Mouse (Mus musculus): ENCODE data around the gene Kpna6.
"Not testable (repeated sequence)": the region's sequence is repeated elsewhere in the genome, so short reads cannot be mapped to it uniquely, and the experiment has no call there.

Kpna6 gene

GRCm38 (mm10) chr4:129672083-129672877 lies at the start of gene Kpna6:
TSS of gene Kpna6 (minus strand) at chr4:129672767.
- peak; percentile 85 to 90 for DNase-seq (ENCODE audit: low spot score in 2 of 2)

- DNase-seq (ENCODE audit: low spot score in 2 of 2): no peak
Observed at GRCm38 (mm10) chr4:129716310-129716709, 43.7 kb upstream of the Kpna6 start.

GRCm38 (mm10) chr4:129709486-129710129 lies 37.0 kb upstream of the Kpna6 start:
- DNase-seq (ENCODE audit: low spot score in 2 of 2): no peak

GRCm38 (mm10) chr4:129706750-129707149 lies 34.2 kb upstream of the Kpna6 start:
- no peak for DNase-seq (ENCODE audit: low spot score in 2 of 2)

- peak; percentile 48 to 74 for DNase-seq (ENCODE audit: low spot score in 2 of 2)
Observed at GRCm38 (mm10) chr4:129702454-129702853, 29.9 kb upstream of the Kpna6 start.

- peak; percentile 79 to 87 for DNase-seq (ENCODE audit: low spot score in 2 of 2)
Observed at GRCm38 (mm10) chr4:129701503-129702377, 29.2 kb upstream of the Kpna6 start.

GRCm38 (mm10) chr4:129700661-129701060 lies 28.1 kb upstream of the Kpna6 start:
- not testable (repeated sequence) for DNase-seq (ENCODE audit: low spot score in 2 of 2)

GRCm38 (mm10) chr4:129700216-129700615 lies 27.6 kb upstream of the Kpna6 start:
- no peak for DNase-seq (ENCODE audit: low spot score in 2 of 2)

GRCm38 (mm10) chr4:129697191-129697590 lies 24.6 kb upstream of the Kpna6 start:
- DNase-seq (ENCODE audit: low spot score in 2 of 2): no peak

- peak; percentile 70 to 84 for DNase-seq (ENCODE audit: low spot score in 2 of 2)
Observed at GRCm38 (mm10) chr4:129696158-129696985, 23.8 kb upstream of the Kpna6 start, which contains the start of gene Tmem39b. TSS of gene Tmem39b (minus strand) at chr4:129696838.

- DNase-seq (ENCODE audit: low spot score in 2 of 2): no peak
Observed at GRCm38 (mm10) chr4:129695815-129696157, 23.2 kb upstream of the Kpna6 start.

GRCm38 (mm10) chr4:129684531-129684930 lies 12.0 kb upstream of the Kpna6 start:
- DNase-seq (ENCODE audit: low spot score in 2 of 2): no peak

- DNase-seq (ENCODE audit: low spot score in 2 of 2): no peak
Observed at GRCm38 (mm10) chr4:129683901-129684493, 11.4 kb upstream of the Kpna6 start.

- DNase-seq (ENCODE audit: low spot score in 2 of 2): no peak
Observed at GRCm38 (mm10) chr4:129681837-129682236, 9.3 kb upstream of the Kpna6 start.

- no peak for DNase-seq (ENCODE audit: low spot score in 2 of 2)
Observed at GRCm38 (mm10) chr4:129672878-129673449, 397 bp upstream of the Kpna6 start.

GRCm38 (mm10) chr4:129671491-129672082 lies 980 bp downstream of the Kpna6 start:
- no peak for DNase-seq (ENCODE audit: low spot score in 2 of 2)

- no peak for DNase-seq (ENCODE audit: low spot score in 2 of 2)
Observed at GRCm38 (mm10) chr4:129662255-129662813, 10.2 kb downstream of the Kpna6 start.

- no peak for DNase-seq (ENCODE audit: low spot score in 2 of 2)
Observed at GRCm38 (mm10) chr4:129661584-129661983, 11.0 kb downstream of the Kpna6 start.

- DNase-seq (ENCODE audit: low spot score in 2 of 2): no peak
Observed at GRCm38 (mm10) chr4:129654770-129655169, 17.8 kb downstream of the Kpna6 start.

- DNase-seq (ENCODE audit: low spot score in 2 of 2): no peak
Observed at GRCm38 (mm10) chr4:129650359-129650758, 22.2 kb downstream of the Kpna6 start.

Data from frontal cortex, postnatal 25 days (tissue).